Mouse (Mus musculus) liver, embryonic 14.5 days (tissue): ENCODE results near the gene Arhgap17. TPM values are rescaled to one million over a fixed set of nuclear protein-coding genes. Genes with fewer than 3 reads are reported as not detected.

Experiments
- ATAC-seq: fragments of 200-750 bp; cut with Nextera tagmentation; 2 replicates; pipeline ENCODE4 v1.8.0; 2017; ENCODE audit warnings: moderate number of reproducible peaks, mild to moderate bottlenecking, moderate library complexity; ENCODE audit not compliant: insufficient read depth
- DNase-seq, 3 experiments: peaks; one replicate each; pipeline ENCODE4 v3.0.0-alpha.2; 2012 to 2013; ENCODE audit warnings: low read depth in 3 of 3, low spot score in 3 of 3
- H3K27ac ChIP-seq: fragments of 300-500 bp; sonication (generic); 2 replicates; pipeline ENCODE4 v1.5.1; 2014; ENCODE audit warnings: moderate library complexity, mild to moderate bottlenecking, control low read depth, inconsistent platforms
- H3K27me3 ChIP-seq: fragments of 300-500 bp; sonication (generic); 2 replicates; pipeline ENCODE4 v1.6.1; 2014; ENCODE audit warnings: mild to moderate bottlenecking, low read length, moderate library complexity; ENCODE audit not compliant: control insufficient read depth, insufficient read depth
- H3K36me3 ChIP-seq: fragments of 300-500 bp; sonication (generic); replicated peaks from 2 replicates; pipeline ENCODE4 v1.6.1; 2014; ENCODE audit warnings: low read depth; ENCODE audit not compliant: control insufficient read depth, insufficient read depth
- H3K4me1 ChIP-seq, 2 experiments: fragments of 200-500 bp in 1 of 2; fragments of 300-500 bp in 1 of 2; sonication (generic) in 1 of 2; replicated peaks; 2 replicates each; pipeline ENCODE4 v1.6.1; 2012 to 2014; ENCODE audit warnings: antibody characterized with exemption in 1 of 2, inconsistent platforms in 1 of 2, low read length in 1 of 2; ENCODE audit not compliant: control insufficient read depth in 2 of 2, insufficient read depth in 2 of 2
- H3K4me2 ChIP-seq: fragments of 300-500 bp; sonication (generic); 2 replicates; pipeline ENCODE4 v1.6.1; 2014; ENCODE audit warnings: low read depth, mild to moderate bottlenecking, control low read depth, moderate library complexity
- H3K4me3 ChIP-seq, 2 experiments: fragments of 200-500 bp in 1 of 2; fragments of 300-500 bp in 1 of 2; sonication (generic) in 1 of 2; 2 replicates each; pipeline ENCODE4 v1.5.1; 2012 to 2014; ENCODE audit warnings: low read depth in 2 of 2, low read length in 2 of 2, mild to moderate bottlenecking in 2 of 2, control low read depth in 1 of 2, inconsistent platforms in 1 of 2, moderate library complexity in 1 of 2; ENCODE audit not compliant: insufficient read depth in 1 of 2
- H3K9ac ChIP-seq: fragments of 300-500 bp; sonication (generic); replicated peaks from 2 replicates; pipeline ENCODE4 v1.6.1; 2014; ENCODE audit warnings: mild to moderate bottlenecking, control low read depth, moderate library complexity
- H3K9me3 ChIP-seq: fragments of 300-500 bp; sonication (generic); 2 replicates; pipeline ENCODE4 v1.6.1; 2016; ENCODE audit warnings: low read length, mixed read lengths; ENCODE audit not compliant: control insufficient read depth
- CTCF ChIP-seq: IDR thresholded peaks from 2 replicates; pipeline ENCODE4 v1.5.1; 2016; ENCODE audit warnings: antibody characterized with exemption, low read depth, control low read depth
- EP300 ChIP-seq: IDR thresholded peaks from 2 replicates; pipeline ENCODE4 v1.6.1; 2016; ENCODE audit warnings: antibody characterized with exemption, low read depth
- WGBS: fragments of 180-500 bp; shearing (Covaris S2); extraction: QIAGEN DNeasy Blood & Tissue Kit; methylation state at CpG from one replicate; pipeline ENCODE4 v1.1.7; 2014; ENCODE audit not compliant: insufficient replicate concordance; 5-methylcytosine and 5-hydroxymethylcytosine counted together
- polyA plus RNA-seq, 2 experiments: library from polyadenylated mRNA; depleted of rRNA in 1 of 2; stranded (reverse) in 1 of 2; unstranded in 1 of 2; fragments of >200 nt; fragmentation: Nextera tagmentation in 1 of 2; extraction: Ambion mirVana in 1 of 2; gene quantifications; 2 replicates each; pipeline versions ENCODE4 v1.2.1 to v1.2.3; 2012 to 2014

Arhgap17 gene
- polyA plus RNA-seq, 2 experiments: 10.2 to 10.9 TPM

GRCm38 (mm10) chr7:123367218-123368150 is 2.2 kb downstream of the Arhgap17 start:
- ATAC-seq (no peak), DNase-seq (no peak)
- Histone ChIP-seq H3K4me1 (peaks cover 37 to 54% of the 10 kb centered on the region in 2 experiments), H3K4me3 (peak overlapping the region; percentile 16 to 78; a peak in 3 of 4 replicates), H3K9ac (no peak overlapping the region; the same call in 1 of the 2 replicates), H3K27ac (no peak overlapping the region), H3K9me3 (no peaks in the 10 kb centered on the region), H3K36me3 (no peaks in the 10 kb centered on the region; the same call in 1 of the 2 replicates), H3K4me2 (peak overlapping the region; percentile 85), H3K27me3 (no peaks in the 10 kb centered on the region)
- 72% methylated on average over 16 of the region's 16 CpGs for WGBS
- no peak for TF ChIP-seq EP300
- TF ChIP-seq CTCF: no peak

GRCm38 (mm10) chr7:123366806-123367205 is 2.9 kb downstream of the Arhgap17 start:
- no peak overlapping the region; the same call in none of the 2 replicates for H3K9ac ChIP-seq
- no peaks in the 10 kb centered on the region for H3K9me3 ChIP-seq
- ATAC-seq: no peak
- WGBS: 69% methylated on average over 8 of the region's 8 CpGs
- H3K27me3 ChIP-seq: no peaks in the 10 kb centered on the region
- peaks cover 37 to 54% of the 10 kb centered on the region in 2 experiments for H3K4me1 ChIP-seq
- H3K4me2 ChIP-seq: peak overlapping the region; percentile 85
- peak overlapping the region in 1 of 2 experiments; percentile 30; a peak in 1 of 4 replicates for H3K4me3 ChIP-seq
- no peak for TF ChIP-seq CTCF
- TF ChIP-seq EP300: no peak
- H3K36me3 ChIP-seq: no peaks in the 10 kb centered on the region; the same call in 1 of the 2 replicates
- no peak for DNase-seq
- peak overlapping the region; percentile 76 for H3K27ac ChIP-seq

GRCm38 (mm10) chr7:123365876-123366741 is 3.6 kb downstream of the Arhgap17 start:
- peaks cover 37 to 53% of the 10 kb centered on the region in 2 experiments for H3K4me1 ChIP-seq
- H3K9ac ChIP-seq: peak overlapping the region; percentile 55
- peak overlapping the region; percentile 8 to 30; a peak in 3 of 4 replicates for H3K4me3 ChIP-seq
- H3K27ac ChIP-seq: peak overlapping the region; percentile 76
- 28% methylated on average over 7 of the region's 7 CpGs for WGBS
- peak; percentile 58 to 60 (median 59) for DNase-seq
- TF ChIP-seq CTCF (no peak), EP300 (peak; percentile 83)
- no peaks in the 10 kb centered on the region for H3K27me3 ChIP-seq
- no peaks in the 10 kb centered on the region; the same call in 1 of the 2 replicates for H3K36me3 ChIP-seq
- no peaks in the 10 kb centered on the region for H3K9me3 ChIP-seq
- peak; percentile 9; the same call in 1 of the 2 replicates for ATAC-seq
- peak overlapping the region; percentile 85 for H3K4me2 ChIP-seq

- no peaks in the 10 kb centered on the region for H3K27me3 ChIP-seq
- DNase-seq: no peak
- no peak overlapping the region for H3K9ac ChIP-seq
- TF ChIP-seq EP300 (no peak), CTCF (no peak)
- WGBS: 86% methylated on average over 8 of the region's 8 CpGs
- ATAC-seq: no peak
- no peaks in the 10 kb centered on the region; the same call in none of the 2 replicates for H3K36me3 ChIP-seq
- peaks cover 35 to 48% of the 10 kb centered on the region in 2 experiments for H3K4me1 ChIP-seq
- no peaks in the 10 kb centered on the region for H3K9me3 ChIP-seq
- H3K4me2 ChIP-seq: no peak overlapping the region
- no peak overlapping the region for H3K4me3 ChIP-seq
- no peak overlapping the region for H3K27ac ChIP-seq
These were observed 5.7 kb downstream of the Arhgap17 start for GRCm38 (mm10) chr7:123363971-123364370.
